Mouse (Mus musculus): ENCODE data around the gene 9130213A22Rik. TPM values are rescaled to one million over a fixed set of nuclear protein-coding genes. Genes with fewer than 3 reads are reported as not detected.

9130213A22Rik gene
- polyA plus RNA-seq, 1 experiment from 2014 or later, result not detected

DNA sequence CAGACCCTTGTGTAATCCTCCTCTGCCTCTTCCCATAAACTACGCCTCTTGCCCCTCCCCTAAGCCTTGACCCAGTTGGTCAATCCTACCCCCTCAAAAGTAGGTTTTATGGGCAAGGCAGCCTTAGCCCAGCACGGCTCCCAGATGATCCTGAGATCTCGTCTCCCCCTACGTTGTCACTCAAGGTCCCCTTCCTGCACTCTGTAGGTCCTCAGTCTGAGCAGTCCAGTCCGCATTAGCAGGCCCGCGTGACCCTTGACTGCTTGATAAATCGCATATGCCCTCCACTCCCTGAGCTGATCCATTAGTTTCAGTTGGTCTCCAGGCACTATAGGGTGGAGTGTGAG is 12.2 kb upstream of the 9130213A22Rik start:
- no peaks in the 10 kb centered on the region for H3K9me3 ChIP-seq
- H3K4me2 ChIP-seq (replicated peaks), result peak overlapping the region; percentile 73
- H3K9ac ChIP-seq, result no peak overlapping the region
- H3K4me1 ChIP-seq, result peaks cover 8% of the 10 kb centered on the region
- H3K36me3 ChIP-seq, result no peaks in the 10 kb centered on the region
- ATAC-seq (ENCODE audit: low FRiP score, low read depth), result 0 out of 2 replicates have a peak, but pooled peaks have one; percentile 21
- peak overlapping the region; percentile 39 for H3K4me3 ChIP-seq
- peaks cover 7% of the 10 kb centered on the region; the same call in 1 of the 2 replicates for H3K27me3 ChIP-seq (replicated peaks)
- WGBS, result 31% methylated on average over 8 of the region's 8 CpGs
- H3K27ac ChIP-seq, result no peak overlapping the region

DNA sequence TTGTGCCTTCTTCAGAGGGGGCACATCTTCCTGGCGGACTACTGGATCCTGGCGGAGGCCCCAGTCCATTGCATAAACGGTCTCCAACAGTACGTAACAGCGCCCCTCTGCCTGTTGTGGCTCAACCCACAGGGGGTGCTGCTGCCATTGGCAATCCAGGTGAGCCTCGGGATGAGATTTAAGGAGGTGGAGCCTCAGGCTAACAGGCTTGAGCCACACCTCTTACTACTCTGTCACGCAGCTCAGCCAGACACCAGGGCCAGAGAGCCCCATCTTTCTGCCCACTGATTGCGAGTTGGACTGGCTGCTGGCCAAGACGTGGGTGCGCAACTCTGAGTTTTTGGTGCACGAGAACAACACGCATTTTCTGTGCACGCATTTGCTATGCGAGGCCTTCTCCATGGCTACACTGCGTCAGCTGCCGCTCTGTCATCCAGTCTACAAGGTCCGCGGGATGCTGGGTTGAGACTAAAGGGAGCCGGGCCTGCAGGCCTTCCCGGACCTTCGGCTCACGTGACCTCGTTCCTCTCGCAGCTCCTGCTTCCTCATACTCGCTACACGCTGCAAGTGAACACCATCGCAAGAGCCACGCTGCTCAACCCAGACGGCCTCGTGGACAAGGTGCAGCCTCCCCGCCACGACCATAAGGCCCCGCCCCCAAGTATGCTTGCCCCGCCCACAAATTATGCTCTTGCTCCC is 11.7 kb upstream of the 9130213A22Rik start:
- Histone ChIP-seq H3K9me3 (no peaks in the 10 kb centered on the region), H3K4me1 (peaks cover 8% of the 10 kb centered on the region), H3K27me3 (replicated peaks) (peaks cover 7% of the 10 kb centered on the region; the same call in 1 of the 2 replicates), H3K36me3 (no peaks in the 10 kb centered on the region), H3K4me2 (replicated peaks) (peak overlapping the region; percentile 73), H3K4me3 (peak overlapping the region; percentile 39), H3K9ac (peak overlapping the region; percentile 52), H3K27ac (no peak overlapping the region)
- 3% methylated on average over 34 of the region's 34 CpGs for WGBS
- ATAC-seq (ENCODE audit: low FRiP score, low read depth), result peak; percentile 44; the same call in 1 of the 2 replicates

DNA sequence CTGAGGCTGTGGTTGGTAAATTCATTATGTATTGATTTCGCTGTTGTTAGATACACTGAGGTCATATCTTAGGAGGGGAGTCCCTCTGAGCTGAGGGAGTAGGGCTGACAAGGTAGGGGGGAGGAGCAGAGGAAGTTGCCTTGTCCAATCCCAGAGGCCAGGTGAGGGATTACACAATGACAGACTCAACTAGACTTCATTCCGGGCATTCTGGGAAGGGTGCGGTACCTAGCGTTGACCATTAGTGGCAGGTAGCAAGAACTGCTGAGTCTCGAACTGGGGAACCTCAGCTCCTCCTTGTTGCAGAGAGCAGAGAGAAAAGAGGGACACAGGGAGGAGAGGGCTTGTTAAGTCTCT is 11.2 kb upstream of the 9130213A22Rik start:
- peaks cover 7% of the 10 kb centered on the region; the same call in 1 of the 2 replicates for H3K27me3 ChIP-seq (replicated peaks)
- peak overlapping the region; percentile 52; the same call in 1 of the 2 replicates for H3K9ac ChIP-seq
- H3K4me3 ChIP-seq, result peak overlapping the region; percentile 39
- H3K4me1 ChIP-seq, result peaks cover 8% of the 10 kb centered on the region
- H3K4me2 ChIP-seq (replicated peaks), result peak overlapping the region; percentile 73
- H3K9me3 ChIP-seq, result no peaks in the 10 kb centered on the region
- ATAC-seq (ENCODE audit: low FRiP score, low read depth), result no peak
- no peaks in the 10 kb centered on the region for H3K36me3 ChIP-seq
- WGBS, result 22% methylated on average over 5 of the region's 5 CpGs
- H3K27ac ChIP-seq, result no peak overlapping the region

DNA sequence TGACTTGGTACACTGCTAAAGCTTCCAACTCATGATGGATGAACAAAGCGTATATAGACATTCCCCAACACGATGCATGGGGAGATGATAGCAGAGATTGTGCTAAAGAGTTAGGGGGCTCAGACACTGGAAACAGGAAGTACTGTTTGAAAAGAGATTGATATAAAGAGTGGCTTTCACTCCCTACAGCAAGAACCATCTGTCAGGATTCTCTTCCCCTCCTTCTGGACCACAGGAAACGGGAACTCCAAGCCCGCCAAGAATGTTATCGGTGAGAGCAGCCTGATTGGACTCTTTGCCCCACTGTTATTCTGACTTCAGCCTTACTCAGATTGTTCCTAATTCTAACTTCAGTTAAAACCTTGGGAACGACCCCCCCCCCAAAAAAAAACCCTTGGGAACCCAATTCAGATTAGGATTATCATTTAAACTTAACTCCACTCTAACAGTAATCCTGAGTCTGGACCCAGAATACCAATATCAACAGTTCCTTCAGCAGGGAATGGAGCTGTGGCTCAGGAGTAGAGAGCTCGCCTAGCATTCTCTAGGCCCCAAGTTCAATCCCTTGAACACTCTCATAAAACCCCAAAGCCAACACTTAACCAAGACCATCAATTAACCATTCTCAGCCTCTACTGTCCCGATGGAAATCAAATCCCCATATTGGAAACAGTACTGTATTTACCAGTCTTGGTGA is 6.2 kb upstream of the 9130213A22Rik start:
- no peaks in the 10 kb centered on the region for H3K36me3 ChIP-seq
- 78% methylated on average over 8 of the region's 8 CpGs for WGBS
- peaks cover 9% of the 10 kb centered on the region for H3K27me3 ChIP-seq (replicated peaks)
- H3K9ac ChIP-seq, result no peak overlapping the region
- no peak overlapping the region for H3K4me3 ChIP-seq
- H3K27ac ChIP-seq, result no peak overlapping the region
- no peaks in the 10 kb centered on the region for H3K9me3 ChIP-seq
- ATAC-seq (ENCODE audit: low FRiP score, low read depth), result no peak
- H3K4me2 ChIP-seq (replicated peaks), result no peak overlapping the region
- H3K4me1 ChIP-seq, result peaks cover 12% of the 10 kb centered on the region

DNA sequence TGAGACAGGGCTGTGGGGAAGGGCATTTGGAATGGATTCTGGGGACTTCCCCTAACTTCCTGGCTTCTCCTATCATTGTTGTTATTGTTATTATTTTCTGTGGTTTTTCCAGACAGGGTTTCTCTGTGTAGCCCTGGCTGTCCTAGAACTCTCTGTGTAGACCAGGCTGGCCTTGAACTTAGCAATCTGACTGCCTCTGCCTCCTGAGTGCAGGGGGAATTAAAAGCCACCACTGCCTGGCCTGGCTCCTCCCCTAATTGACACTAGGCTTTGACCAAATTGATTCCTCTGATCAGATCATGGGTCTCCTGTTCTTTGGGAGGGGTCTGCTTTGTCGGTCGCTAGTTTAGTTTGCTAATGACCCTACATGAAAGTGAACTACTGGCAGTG is 4.3 kb upstream of the 9130213A22Rik start:
- H3K36me3 ChIP-seq, result no peaks in the 10 kb centered on the region
- no peaks in the 10 kb centered on the region for H3K9me3 ChIP-seq
- H3K4me2 ChIP-seq (replicated peaks), result peak overlapping the region; percentile 88
- H3K27ac ChIP-seq, result no peak overlapping the region
- H3K9ac ChIP-seq, result no peak overlapping the region
- H3K4me3 ChIP-seq, result no peak overlapping the region; the same call in 1 of the 2 replicates
- WGBS, result 46% methylated on average over 2 of the region's 2 CpGs
- ATAC-seq (ENCODE audit: low FRiP score, low read depth), result no peak
- peaks cover 7% of the 10 kb centered on the region; the same call in 1 of the 2 replicates for H3K27me3 ChIP-seq (replicated peaks)
- peaks cover 10% of the 10 kb centered on the region for H3K4me1 ChIP-seq

DNA sequence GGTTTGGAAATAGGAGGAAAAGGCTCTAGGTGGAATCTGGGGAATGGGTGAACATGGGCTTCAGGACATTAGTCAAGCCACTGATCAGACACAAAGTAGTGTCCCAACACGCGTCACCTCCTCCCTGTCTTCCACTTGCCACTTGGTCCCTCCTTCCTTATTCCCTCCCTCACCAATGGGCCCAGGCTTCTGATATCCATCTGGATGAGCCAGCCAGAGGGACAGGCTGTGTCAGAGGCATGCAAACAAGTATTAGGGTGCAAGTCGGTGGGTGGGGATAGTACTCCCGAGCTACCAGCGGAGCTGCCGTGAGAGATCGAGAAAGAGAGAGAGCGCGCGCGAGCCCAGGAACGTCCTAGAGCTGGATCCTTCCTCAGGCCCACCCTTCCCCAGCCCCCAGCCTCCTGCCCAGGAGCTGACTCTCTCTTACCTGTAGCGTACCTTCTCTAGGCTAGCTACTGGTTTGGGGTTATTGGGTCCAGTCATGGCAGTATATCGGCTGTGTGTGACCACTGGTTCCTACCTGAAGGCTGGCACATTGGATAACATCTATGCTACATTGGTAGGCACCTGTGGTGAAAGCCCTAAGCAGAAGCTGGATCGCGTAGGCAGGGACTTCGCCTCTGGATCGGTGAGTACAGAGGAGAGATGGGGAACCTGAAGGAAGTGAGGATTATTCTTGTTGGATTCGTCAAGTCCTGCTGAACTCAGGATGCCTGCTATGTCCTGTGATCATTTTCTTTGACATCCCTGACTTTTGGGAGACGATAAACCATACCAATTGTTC is 3.7 kb upstream of the 9130213A22Rik start:
- Histone ChIP-seq H3K36me3 (no peaks in the 10 kb centered on the region), H3K9ac (peak overlapping the region; percentile 49), H3K27ac (no peak overlapping the region), H3K4me2 (replicated peaks) (peak overlapping the region; percentile 88), H3K4me3 (peak overlapping the region; percentile 57), H3K4me1 (peaks cover 15% of the 10 kb centered on the region), H3K9me3 (no peaks in the 10 kb centered on the region), H3K27me3 (replicated peaks) (peaks cover 7% of the 10 kb centered on the region; the same call in 1 of the 2 replicates)
- no peak for ATAC-seq (ENCODE audit: low FRiP score, low read depth)
- WGBS, result 11% methylated on average over 20 of the region's 20 CpGs

DNA sequence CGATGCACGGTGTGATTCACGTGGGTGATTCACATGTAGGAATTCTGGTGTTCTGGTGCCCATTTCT is 3.3 kb upstream of the 9130213A22Rik start, which contains the start of gene Aloxe3:
TSS of gene Aloxe3 (plus strand) at position 45 of the 67 bp plus-strand sequence.
- peak within 1 kb of the TSS; percentile 49 for H3K9ac ChIP-seq
- H3K27me3 ChIP-seq (replicated peaks), result peaks cover 7% of the 10 kb centered on the region; the same call in 1 of the 2 replicates

DNA sequence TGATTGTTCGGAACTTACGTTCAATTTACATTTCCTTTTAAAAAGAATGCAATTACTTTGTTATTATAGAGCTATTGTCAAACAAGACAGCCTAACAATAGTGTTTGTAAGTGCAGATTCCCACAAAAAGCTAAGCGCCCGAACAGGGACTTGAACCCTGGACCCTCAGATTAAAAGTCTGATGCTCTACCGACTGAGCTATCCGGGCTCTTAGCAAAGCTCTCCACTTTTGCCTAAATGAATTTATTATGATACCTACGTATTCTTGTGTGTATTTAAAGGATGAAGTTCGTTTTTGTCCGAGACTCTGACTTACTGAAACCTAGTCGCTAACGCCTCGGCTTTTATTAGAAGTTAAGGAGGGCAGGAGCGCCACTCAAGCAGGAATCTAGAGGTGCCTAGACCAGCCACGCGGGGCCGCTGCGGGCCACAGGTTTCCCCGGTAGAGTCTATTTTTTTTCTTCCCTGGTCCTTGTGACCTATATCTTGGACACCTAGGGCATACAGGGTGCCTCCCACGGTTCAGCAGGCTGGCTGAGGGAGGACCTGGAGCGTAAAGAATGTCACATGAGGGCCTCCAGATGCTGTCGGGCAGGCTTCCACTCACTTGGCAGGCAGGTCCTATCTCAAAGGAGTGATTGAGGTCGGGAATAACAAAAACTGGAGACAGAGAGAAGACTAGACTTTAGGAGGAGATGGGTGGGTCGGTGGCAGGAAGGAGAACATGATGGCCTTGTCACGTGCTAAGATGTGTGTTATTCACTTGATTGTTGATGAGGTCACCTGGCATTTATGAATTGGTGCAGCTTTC is 2.9 kb upstream of the 9130213A22Rik start:
- H3K9me3 ChIP-seq, result no peaks in the 10 kb centered on the region
- under 1% methylated on average over 24 of the region's 24 CpGs for WGBS
- ATAC-seq (ENCODE audit: low FRiP score, low read depth), result no peak
- no peaks in the 10 kb centered on the region for H3K36me3 ChIP-seq
- peak overlapping the region; percentile 49 for H3K9ac ChIP-seq
- peaks cover 11% of the 10 kb centered on the region; the same call in 1 of the 2 replicates for H3K27me3 ChIP-seq (replicated peaks)
- H3K4me3 ChIP-seq, result peak overlapping the region; percentile 57
- H3K27ac ChIP-seq, result no peak overlapping the region
- H3K4me2 ChIP-seq (replicated peaks), result peak overlapping the region; percentile 88
- H3K4me1 ChIP-seq, result peaks cover 24% of the 10 kb centered on the region

More for the DNA sequence above, 3.3 kb upstream of the 9130213A22Rik start, which contains the start of gene Aloxe3:
- Histone ChIP-seq H3K27ac (no peak within 1 kb of the TSS), H3K36me3 (no peaks in the 10 kb centered on the region), H3K9me3 (no peaks in the 10 kb centered on the region), H3K4me3 (peak within 1 kb of the TSS; percentile 57), H3K4me1 (peaks cover 19% of the 10 kb centered on the region), H3K4me2 (replicated peaks) (peak within 1 kb of the TSS; percentile 88)
- WGBS, result 3% methylated on average over 3 of the region's 3 CpGs
- no peak for ATAC-seq (ENCODE audit: low FRiP score, low read depth)

DNA sequence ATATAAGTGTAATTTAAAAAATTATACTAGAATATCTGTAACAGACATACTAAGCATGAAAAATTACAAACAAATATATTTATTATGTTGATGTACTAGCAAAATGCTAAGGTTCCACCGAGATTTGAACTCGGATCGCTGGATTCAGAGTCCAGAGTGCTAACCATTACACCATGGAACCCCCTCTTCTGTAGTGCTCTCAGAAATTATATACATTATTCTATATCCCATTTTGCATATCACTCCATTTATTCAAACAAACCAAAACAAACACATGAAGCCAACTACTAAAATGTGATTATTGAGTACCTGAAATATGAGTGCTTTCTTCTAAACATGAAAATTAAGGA is 2.1 kb upstream of the 9130213A22Rik start:
- no peak overlapping the region for H3K4me3 ChIP-seq
- H3K9me3 ChIP-seq, result no peaks in the 10 kb centered on the region
- peaks cover 15% of the 10 kb centered on the region; the same call in 1 of the 2 replicates for H3K27me3 ChIP-seq (replicated peaks)
- H3K9ac ChIP-seq, result no peak overlapping the region
- peaks cover 31% of the 10 kb centered on the region for H3K4me1 ChIP-seq
- no peak overlapping the region for H3K27ac ChIP-seq
- under 1% methylated on average over 3 of the region's 3 CpGs for WGBS
- peak overlapping the region; percentile 97; the same call in 1 of the 2 replicates for H3K4me2 ChIP-seq (replicated peaks)
- H3K36me3 ChIP-seq, result no peaks in the 10 kb centered on the region
- ATAC-seq (ENCODE audit: low FRiP score, low read depth), result peak; percentile 46; the same call in 1 of the 2 replicates

DNA sequence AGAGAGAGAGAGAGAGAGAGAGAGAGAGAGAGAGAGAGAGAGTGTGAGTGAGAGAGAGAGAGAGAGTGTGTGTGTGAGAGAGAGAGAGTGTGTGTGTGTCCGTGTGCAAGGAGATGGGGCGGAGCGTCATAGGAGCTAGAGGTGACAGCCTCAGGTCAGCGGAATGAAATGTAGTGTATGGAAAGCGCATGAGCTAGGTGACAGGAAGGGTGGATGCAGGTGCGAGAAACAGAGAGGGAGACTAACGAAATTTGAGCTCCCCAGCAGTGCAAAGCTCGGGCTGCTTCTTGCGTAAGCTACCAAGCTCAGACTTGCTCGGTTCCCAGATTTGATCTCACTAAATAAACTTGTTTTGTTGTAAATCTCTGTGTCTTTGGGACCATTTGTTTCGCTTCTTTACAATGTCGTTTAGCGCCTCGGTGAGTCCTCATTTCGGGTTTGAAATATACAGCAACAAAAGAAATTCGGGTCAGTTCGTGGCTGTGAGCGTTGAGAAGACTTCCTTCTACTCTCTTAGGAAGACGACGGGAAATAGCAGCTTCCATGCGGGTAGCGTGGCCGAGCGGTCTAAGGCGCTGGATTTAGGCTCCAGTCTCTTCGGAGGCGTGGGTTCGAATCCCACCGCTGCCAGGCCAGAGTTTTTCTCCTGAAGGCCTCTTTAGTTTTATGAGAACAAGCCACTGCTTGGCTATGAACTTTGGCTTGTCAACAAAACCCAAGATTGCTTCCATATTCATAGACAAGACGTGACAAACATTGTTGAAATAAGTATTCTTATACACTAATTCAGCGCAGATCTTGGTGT is 1.5 kb upstream of the 9130213A22Rik start:
- Histone ChIP-seq H3K9me3 (no peaks in the 10 kb centered on the region), H3K27ac (no peak overlapping the region), H3K27me3 (replicated peaks) (peaks cover 19% of the 10 kb centered on the region; the same call in 1 of the 2 replicates), H3K9ac (peak overlapping the region; percentile 29; the same call in 1 of the 2 replicates), H3K4me3 (peak overlapping the region; percentile 79), H3K4me2 (replicated peaks) (peak overlapping the region; percentile 97), H3K36me3 (no peaks in the 10 kb centered on the region), H3K4me1 (peaks cover 37% of the 10 kb centered on the region)
- peak; percentile 68 for ATAC-seq (ENCODE audit: low FRiP score, low read depth)
- WGBS, result under 1% methylated on average over 31 of the region's 31 CpGs

DNA sequence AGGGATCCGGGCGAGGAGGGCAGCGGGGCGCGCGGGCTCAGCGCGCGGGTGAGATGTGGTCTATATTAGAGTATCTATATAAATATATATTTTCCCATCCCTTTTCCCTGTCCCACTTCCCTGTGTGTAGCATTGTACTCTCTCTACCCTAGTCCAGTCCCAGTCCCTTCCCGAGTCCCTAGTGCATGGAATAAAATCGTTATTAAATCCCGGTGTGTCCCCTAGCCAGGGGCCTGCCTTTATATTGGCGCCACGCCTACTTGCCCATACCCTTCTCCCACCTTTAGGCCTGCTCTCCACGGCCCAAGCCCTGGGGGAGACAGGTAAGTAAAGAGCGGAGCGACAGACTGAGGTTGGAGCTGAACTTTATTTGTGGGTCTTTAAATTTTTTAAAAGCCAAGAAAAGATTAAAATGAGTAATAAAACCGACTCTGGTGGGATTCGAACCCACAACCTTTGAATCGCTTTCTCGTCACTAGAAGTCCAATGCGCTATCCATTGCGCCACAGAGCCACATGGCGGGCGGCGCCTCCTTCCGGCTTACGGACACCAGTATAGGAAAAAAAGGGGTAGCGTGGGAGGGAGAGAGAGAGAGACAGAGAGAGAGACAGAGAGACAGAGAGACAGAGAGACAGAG is 785 bp upstream of the 9130213A22Rik start:
- peak overlapping the region; percentile 79 for H3K4me3 ChIP-seq
- H3K9me3 ChIP-seq, result no peaks in the 10 kb centered on the region
- peaks cover 19% of the 10 kb centered on the region; the same call in 1 of the 2 replicates for H3K27me3 ChIP-seq (replicated peaks)
- H3K4me2 ChIP-seq (replicated peaks), result peak overlapping the region; percentile 97
- peaks cover 39% of the 10 kb centered on the region for H3K4me1 ChIP-seq
- H3K36me3 ChIP-seq, result no peaks in the 10 kb centered on the region
- peak overlapping the region; percentile 62 for H3K9ac ChIP-seq
- H3K27ac ChIP-seq, result peak overlapping the region; percentile 50; the same call in 1 of the 2 replicates
- WGBS, result 1% methylated on average over 29 of the region's 29 CpGs
- ATAC-seq (ENCODE audit: low FRiP score, low read depth), result peak; percentile 8
